Mouse (Mus musculus): ENCODE measurements around the gene Aldh8a1. TPM values are rescaled to one million over a fixed set of nuclear protein-coding genes. Genes with fewer than 3 reads are reported as not detected.

Aldh8a1 gene
- total RNA-seq, 2 experiments from 2014 or later: not detected

DNA sequence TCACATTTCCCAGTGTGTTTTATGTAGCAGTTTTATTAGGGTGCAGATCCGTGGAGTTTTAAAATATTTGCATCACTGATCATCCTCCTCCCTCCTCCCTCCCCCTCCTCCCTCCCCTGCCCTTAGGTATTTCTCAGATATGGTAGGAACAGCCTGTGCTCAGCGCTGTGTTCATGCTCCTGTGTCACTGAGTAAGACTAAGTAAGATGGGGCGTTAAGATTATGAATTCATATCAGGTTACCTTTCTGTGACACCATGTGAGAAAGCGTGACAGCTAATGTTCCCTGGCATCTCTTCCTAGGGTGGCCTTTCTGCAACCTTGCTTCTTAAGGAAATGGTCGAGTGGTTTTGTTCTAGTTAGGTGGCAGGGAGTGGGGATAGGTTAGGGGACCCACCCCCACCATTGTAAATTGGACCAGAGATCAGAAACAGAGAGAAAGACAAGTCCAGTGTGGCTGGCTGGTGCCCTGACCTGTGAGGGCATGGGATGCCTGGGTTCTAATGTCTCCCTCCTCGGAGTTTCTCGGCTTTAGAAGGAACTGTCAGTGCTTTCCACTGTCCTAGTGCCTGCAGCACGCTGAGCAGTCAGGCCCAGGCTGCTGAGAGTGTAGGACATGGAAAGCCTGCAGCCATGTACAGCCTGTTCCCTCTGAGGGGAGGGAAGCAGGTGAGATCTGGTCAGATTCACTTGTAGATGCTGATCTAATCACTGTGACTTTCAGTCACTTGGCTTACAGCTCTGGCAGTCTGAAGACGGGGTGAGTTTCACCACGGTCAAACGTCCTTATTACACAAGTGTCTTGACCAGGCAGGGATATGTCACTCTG is 28.8 kb downstream of the Aldh8a1 start:
- intact Hi-C loops (cut with DNase I): no loop called here
- DNase-seq (ENCODE audit: extremely low spot score in 1 of 2, low spot score in 2 of 2): no peak

DNA sequence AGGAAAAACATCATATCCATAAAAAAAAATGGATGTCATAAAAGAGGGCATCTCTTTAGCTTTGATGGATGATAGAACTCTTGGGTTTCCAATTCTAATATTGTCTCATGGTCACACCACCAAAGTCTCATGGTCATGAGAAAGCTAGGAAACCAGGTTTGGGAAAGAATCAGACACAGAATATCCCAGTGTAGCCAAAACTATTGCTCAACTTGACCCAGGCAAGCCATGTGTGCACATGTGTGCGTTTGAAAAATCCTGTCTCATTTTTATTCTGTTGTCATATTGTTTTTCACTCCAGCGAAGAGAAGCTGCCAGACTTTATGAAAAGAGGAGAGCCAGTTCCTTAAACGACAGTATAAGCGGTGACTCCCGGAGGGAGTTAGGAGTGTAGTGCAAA is 33.6 kb downstream of the Aldh8a1 start:
- intact Hi-C loops (cut with DNase I): no loop called here
- no peak for DNase-seq (ENCODE audit: extremely low spot score in 1 of 2, low spot score in 2 of 2)

DNA sequence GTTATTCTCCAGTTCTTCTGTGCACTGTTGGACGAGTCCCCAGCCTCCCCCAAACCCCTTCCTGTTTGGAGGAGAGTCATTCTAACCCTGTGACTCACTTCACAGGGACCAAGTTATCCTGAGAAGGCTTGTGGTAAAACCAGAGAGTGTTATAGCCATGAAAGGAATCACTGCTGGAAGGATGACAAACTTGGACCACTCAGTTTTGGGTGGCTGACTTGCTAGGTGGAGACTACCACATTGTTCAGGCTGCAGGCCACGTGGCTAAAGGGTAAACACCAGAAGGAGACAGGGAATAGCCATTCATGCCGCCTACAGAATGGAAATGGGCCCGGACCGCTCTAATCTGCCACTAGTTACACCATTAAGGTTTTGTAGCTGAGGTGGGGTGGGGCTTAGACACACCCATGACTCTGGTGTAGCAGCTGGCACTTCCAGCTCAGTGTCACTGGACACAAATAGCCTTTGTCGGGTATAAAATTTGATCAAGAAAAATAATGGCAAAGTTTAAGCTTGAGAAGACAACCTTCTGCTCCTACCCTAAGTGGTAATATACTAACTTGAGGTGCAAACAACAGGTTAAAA is 34.6 kb downstream of the Aldh8a1 start:
- no peak for DNase-seq (ENCODE audit: extremely low spot score in 1 of 2, low spot score in 2 of 2)
- intact Hi-C loops (cut with DNase I): no loop called here

DNA sequence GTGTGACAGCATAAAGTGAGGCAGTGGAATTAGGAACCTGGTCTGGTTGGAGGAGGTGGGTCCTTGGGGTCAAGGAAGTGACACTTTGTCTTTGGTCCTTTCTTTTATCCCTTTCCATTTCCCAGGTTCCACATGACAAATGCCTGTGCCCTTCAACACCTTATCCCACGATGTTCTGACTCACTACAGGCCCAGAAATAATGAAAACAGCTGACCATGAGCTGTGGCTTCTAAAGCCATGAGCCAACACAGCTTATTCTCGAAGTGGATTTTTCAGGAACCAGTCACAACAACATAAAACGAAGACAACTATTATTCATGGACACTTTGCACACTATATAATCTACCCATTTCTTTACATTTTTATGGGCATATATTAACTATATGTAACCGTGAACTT is 37.9 kb downstream of the Aldh8a1 start:
- intact Hi-C loops (cut with DNase I): no loop called here
- no peak for DNase-seq (ENCODE audit: extremely low spot score in 1 of 2, low spot score in 2 of 2)

DNA sequence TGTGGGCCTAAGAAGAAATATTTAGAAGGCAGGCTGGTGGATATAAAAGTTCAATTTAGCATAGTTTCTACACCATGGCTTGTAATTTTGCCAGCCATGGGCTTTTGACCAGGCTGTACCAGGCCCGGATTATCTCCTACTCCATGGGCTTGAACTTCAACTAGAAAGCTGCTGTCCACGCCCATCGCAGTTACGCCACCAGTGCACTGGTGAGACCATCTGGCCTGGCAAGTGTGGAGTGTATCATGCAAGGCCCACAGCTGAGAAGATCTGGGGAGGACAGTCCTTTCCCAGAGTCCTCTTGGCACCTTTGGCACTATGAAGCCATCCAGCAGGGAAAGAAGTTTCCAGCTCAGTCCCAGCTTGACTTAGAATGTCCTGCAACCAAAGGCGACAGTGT is 39.1 kb downstream of the Aldh8a1 start:
- intact Hi-C loops (cut with DNase I): no loop called here
- no peak for DNase-seq (ENCODE audit: extremely low spot score in 1 of 2, low spot score in 2 of 2)

DNA sequence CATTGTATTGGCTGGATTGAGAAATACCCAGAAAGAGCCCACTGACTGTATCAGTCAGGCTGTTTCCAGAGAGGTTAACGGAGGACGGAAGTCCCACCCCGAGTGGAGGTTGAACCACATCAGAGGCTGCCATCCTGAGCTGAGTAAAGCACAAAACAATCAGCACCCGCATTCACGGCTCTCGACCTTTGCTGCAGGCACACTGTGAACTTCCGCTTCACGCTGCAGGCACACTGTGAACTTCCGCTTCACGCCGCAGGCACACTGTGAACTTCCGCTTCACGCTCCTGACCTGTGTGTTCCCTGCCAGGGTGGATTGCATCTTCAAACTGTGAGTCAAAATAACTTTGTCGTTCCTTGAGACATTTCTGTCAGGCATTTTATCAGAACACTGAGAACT is 42.1 kb downstream of the Aldh8a1 start:
- intact Hi-C loops (cut with DNase I): no loop called here

DNA sequence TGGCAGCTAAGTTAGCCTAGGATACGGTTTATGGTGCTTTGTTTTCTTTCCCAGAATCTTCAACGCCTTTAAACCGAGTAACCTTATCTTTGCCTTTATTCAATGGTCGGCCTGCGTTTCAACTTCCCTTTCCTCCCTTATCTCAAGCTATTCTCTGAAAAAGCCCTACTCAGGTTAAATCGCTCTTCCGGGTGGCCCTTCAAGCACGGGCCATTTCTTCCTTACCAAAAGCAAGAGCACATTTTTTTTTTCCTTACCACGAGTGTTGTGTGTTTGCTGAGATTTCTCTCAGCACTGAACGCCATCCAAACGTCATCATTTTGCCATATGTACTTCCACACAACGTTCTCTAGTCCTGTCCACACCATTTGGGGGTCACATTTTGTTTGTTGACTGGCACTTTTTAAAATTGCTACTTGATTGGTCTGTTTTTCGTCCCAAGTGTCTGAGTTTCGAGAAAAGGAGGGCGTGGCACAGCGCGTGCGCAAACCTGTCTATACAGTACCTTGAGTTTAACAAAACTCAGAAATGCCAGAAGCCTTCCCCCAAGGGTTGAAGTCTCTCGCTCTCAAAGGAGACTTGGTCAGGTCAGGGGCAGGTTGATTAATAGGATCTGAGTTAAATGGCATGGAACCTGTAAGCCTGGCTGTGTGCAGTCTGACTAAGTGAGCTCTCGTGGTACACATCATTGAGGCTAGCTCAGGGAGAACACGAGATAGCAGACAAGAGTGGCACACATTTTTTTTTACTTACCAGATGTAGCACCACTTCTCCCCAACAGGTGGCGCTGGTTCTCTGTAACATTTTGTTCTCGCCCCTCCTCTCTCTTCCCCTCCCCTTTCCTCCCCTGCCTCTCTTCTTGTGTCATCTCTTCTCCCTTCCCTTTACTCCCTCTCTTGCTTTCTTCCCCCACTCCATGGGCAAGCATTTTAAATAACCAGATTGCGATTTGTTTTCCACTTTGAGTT is 43.6 kb downstream of the Aldh8a1 start:
- intact Hi-C loops (cut with DNase I): no loop called here
- peak in 1 of 2 experiments; percentile 59 for DNase-seq (ENCODE audit: extremely low spot score in 1 of 2, low spot score in 2 of 2)

More for the DNA sequence above, 42.1 kb downstream of the Aldh8a1 start:
- no peak for DNase-seq (ENCODE audit: extremely low spot score in 1 of 2, low spot score in 2 of 2)

DNA sequence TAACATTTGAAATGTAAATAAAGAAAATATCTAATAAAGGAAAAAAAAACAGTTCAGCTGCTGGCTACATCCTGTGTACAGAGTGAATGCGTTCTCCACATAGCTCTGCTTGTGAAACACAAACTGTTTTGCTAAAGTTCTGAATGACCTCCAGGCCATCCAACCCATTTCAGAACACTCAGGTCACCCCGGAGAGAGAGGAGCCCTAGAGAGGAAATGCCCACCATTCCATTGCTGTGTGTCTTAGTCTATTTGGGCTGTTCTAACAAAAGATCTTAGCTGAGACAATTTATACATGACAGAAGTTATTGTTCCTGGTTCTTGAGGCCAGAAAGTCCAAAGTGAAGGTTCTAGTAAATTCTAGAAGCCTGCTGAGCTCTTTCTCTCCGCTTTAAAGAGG is 49.4 kb downstream of the Aldh8a1 start:
- intact Hi-C loops (cut with DNase I): no loop called here
- DNase-seq (ENCODE audit: extremely low spot score in 1 of 2, low spot score in 2 of 2): no peak

DNA sequence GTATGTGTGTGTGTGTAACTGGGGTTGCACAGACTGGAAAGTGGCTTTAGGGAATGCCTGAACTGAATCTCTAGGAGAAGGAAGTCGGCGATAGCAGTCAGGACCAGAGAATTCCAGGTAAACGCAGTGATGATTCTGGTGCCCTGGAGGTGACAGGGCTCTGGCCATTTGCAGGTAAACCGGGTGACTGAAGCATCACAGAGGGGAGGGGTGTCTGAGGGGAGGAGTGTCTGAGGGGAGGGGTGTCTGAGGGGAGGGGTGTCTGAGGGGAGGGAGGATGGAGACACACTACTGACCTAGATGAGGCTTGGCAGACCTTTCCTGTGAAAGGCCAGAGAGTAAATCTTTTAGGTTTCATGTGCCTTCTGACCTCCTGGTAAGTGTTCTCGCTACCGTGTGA is 50.9 kb downstream of the Aldh8a1 start:
- DNase-seq (ENCODE audit: extremely low spot score in 1 of 2, low spot score in 2 of 2): no peak
- intact Hi-C loops (cut with DNase I): no loop called here

DNA sequence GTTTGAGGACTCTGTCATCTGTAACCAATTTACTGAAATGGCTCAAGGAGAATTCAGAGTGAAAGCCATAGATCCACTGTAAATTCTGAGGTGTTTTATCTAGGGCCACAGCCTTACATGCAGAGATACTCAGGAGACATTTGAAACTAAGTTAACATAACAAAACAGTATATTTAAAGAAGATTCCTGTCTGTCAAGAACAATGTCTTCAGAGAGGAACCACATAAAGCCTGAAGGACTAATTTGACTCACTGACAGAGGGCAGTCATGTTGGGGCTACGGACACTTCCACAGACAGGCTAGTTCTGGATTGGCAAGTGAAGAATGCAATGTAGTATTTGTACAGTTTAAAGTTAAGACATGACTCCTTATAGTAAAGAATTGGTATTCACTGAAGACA is 62.2 kb downstream of the Aldh8a1 start:
- no peak for DNase-seq (ENCODE audit: extremely low spot score in 1 of 2, low spot score in 2 of 2)
- intact Hi-C loops (cut with DNase I): no loop called here

DNA sequence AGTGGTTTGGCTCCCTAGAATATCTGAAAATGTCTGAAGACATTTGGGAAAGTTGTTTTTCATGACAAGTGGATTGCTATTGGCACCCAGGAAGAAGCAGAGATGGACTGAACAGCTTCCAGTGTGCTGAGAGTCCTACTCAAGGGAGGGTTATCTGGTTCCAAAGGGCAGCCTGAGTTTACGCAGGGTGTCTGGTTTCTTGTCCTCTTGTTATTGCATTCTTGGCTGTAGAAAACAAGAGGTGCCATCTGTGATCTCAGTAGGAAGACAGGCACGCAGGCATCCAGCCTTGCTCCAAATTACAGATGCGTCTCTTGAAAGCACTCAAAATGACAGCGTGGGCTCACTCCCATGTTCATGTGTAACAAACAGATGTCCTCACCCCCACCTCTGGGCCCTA is 63.9 kb downstream of the Aldh8a1 start:
- no peak for DNase-seq (ENCODE audit: extremely low spot score in 1 of 2, low spot score in 2 of 2)
- intact Hi-C loops (cut with DNase I): no loop called here

DNA sequence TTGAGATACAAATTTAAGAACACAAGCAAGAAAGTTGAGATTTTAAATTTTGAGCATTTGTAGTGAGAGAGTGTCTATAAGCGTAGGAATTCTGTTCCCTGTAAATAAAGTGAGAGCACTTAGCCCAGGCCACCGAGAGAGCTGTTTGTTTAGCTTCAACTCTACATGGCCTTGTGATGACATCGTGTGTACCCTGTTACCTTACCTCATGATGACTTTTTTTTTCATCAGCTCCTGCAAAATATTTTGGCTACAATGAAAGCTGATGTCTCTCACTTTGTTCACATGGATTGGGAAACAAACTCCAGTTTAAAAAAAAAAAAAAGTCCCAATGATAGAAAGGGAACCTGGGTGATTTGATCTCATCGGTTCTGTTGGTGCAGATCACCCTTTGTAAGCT is 64.6 kb downstream of the Aldh8a1 start:
- no peak for DNase-seq (ENCODE audit: extremely low spot score in 1 of 2, low spot score in 2 of 2)
- intact Hi-C loops (cut with DNase I): no loop called here

DNA sequence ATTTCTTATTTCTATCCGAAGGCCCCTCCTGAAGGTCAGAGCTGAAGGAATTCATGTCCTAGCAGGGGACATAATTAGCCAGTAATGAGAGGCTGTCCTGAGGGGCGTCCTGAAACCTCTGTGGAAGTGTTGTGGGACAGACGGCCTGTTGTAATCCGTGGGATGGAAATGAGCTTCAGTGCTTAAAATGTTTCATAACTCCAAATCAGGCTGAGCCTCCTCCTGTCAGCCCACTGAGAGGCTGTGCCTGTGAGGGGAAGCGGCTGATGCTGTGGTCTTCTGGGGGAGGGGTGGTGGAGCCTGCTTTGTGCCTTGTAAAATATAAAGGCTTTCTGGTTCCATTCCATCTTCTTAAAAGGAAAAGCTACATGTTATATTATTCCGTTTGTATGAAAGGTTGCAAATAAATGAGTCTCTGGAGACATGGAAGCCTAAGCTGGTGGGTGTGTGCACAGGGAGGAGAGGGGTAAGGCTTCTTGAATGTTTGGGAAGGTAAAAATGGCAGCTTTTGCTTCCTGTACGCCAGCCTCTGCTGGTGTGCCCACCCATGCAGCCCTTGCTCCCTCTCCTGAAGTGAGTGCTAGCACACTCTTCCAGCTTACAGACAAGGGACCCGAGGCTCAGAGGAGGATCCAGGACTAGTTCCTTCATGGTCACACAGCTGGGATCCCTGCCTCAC is 66.7 kb downstream of the Aldh8a1 start:
- peak in 1 of 2 experiments; percentile 44 for DNase-seq (ENCODE audit: extremely low spot score in 1 of 2, low spot score in 2 of 2)
- intact Hi-C loops (cut with DNase I): no loop called here

DNA sequence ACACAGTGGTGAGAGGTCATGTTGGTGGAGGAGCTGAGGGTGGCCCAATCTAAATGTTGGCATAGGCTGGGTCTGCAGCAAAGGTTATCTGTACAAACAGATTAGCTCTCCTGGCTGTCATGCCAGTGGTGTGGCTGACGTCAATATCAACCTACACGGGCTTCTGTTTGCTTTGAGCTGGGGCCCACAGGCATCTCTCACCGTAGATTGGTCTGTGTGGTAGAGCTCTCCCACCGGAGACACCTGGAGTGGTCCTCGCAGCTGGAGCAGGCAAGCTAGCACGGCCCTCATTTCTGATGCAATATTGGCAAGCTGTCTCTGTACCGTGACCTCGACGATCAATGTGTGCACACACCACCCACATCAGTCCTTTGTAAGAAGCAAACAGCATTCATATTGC is 67.3 kb downstream of the Aldh8a1 start:
- intact Hi-C loops (cut with DNase I): no loop called here

More for the DNA sequence above, 67.3 kb downstream of the Aldh8a1 start:
- DNase-seq (ENCODE audit: extremely low spot score in 1 of 2, low spot score in 2 of 2): no peak

Other genes with a start within 250 kb of the Aldh8a1 start
- gene Myb, start 216.3 kb upstream of the Aldh8a1 start, total RNA-seq (2021): under 1 TPM; 0.61 to 0.99 TPM
- 10 to 100 TPM; 86.4 to 87.6 TPM for gene Hbs1l, start 81.3 kb upstream of the Aldh8a1 start, total RNA-seq (2021)
- not detected for gene 1700020N01Rik, start 215.9 kb downstream of the Aldh8a1 start, total RNA-seq (2021)